Mouse (Mus musculus) MN1 (cell line): Measurements from ENCODE around the gene Chd1.
"Not testable (repeated sequence)": the region's sequence is repeated elsewhere in the genome, so short reads cannot be mapped to it uniquely, and the experiment has no call there.

Source experiments
- DNase-seq: peaks from one replicate; pipeline ENCODE4 v3.0.0-alpha.2; 2016; ENCODE audit warnings: low spot score

Gene Chd1

DNA sequence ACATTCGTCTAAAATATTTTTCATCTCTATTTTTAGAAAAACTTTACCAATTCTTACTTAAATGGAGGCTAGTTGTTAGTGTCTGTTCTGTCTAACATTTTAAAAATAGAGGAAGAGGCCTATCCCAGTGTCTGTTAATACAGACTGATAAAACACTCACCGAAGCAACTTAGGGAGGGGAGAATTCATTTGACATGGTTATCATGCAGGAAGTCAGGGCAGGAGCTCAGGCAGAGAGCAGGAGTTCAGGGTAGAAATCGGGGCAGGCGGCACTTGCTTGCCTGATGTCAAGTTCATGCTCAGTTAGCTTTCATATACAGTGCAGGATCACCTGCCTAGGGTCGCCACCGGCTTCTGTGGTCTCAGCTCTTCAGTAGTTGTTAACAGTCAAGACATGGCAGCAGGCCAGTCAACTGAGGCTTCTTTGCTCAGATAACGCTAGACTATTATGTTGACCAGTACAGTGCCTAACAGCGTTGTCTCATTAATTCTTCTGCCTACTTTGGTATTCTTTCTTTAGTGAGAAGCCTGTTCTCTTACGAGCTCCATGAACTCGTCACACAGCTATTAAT lies 32.7 kb downstream of the Chd1 start:
- no peak for DNase-seq

DNA sequence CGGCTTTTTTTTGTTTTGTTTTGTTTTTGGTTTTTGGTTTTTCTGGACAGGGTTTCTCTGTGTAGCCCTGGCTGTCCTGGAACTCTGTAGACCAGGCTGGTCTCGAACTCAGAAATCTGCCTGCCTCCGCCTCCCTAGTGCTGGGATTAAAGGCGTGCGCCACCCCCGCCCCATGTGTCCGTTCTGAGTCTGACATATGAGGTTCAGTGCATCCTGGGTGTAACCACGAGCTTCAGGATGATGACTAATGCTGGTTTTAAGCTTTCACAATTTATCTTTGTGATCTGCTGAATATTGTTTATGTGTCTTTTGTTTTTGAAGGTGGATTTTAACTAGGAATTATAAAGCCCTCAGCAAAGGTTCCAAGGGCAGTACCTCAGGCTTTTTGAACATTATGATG lies 37.1 kb downstream of the Chd1 start:
- DNase-seq = no peak

DNA sequence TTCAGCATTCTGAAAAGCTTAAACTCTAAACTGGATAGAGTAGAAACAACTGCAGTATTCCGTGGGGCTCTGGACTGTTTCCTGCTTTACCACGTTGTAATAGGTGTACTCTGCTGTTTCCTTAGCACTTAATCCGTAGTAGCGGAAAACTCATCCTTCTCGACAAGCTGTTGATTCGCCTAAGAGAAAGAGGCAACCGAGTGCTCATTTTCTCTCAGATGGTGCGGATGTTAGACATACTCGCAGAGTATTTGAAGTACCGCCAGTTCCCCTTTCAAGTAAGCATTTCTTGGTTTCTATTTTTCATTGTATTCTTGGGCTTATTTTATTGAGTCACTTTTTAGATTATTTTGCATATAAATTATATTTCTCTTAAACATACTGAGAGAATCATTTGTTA lies 38.2 kb downstream of the Chd1 start:
- no peak for DNase-seq

DNA sequence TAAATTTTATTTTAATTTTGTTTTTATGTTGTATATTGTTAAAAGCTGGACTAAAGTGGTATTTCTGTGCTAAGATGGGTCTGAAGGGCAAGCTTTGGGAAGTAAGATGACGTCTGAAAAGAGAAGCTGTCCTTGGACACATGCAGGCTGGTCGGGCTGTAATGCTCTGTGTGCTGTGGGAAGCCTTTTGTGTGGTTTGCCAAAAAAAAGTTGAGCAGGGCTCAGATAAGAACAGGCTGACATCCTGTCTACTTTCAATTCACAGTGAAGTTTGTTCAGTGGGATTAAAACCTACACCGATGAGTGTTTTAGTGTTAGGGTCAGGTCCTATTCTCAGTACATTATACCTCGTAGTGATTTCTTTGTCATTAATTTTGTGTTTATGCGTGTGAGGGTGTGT lies 38.6 kb downstream of the Chd1 start:
- DNase-seq = no peak

DNA sequence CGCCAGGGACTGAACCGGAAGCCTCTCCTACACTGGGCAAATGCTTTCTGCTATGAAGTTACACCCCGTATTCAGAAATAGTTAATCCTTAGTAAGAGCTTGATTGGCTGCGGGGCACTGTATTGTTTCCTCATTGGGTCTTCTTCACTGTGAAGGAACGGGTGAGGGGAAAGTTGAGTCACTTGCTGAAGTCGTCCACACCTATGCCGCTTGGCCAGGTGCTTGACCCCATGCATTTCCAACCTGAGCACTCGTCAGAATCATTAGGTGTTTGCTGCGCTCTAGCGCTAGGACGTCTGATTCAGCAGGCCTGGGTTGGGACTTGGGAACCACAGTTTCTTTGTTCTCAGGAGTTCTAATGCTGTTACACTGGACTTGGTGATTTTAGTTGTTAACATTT lies 41.9 kb downstream of the Chd1 start:
- DNase-seq = no peak

DNA sequence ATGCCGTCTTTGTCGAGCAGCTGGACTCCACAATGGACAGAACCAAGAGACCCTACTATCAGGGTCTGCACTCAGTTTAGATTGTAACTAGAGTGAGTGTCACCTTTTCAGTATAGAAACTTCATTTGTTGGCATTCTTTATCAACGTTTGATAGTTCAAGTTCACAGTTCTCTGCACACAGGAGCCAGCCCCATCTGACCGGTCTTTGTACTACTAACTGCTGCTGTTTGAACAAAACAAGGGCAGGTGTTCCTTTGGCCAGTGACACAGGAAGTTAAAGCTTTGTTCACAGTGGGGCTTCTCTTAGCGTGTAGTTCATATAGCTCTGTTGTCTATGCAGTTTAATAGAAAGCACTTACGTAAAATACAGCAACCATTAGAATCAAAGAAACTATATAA lies 43.3 kb downstream of the Chd1 start:
- DNase-seq = no peak

DNA sequence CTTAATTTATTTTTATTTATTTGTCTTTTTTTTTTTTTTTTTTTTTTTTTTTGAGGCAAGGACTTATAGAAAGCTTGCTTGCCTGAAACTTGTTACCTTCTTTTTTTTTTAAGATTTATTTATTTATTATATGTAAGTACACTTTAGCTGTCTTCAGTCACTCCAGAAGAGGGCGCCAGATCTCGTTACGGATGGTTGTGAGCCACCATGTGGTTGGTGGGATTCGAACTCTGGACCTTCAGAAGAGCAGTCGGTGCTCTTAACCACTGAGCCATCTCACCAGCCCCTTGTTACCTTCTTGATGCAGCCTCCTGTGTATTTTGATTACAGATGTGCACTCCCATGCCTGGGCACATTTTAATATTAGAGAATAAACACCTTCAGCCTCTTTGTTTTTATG lies 46.5 kb downstream of the Chd1 start:
- not testable (repeated sequence) for DNase-seq

GRCm38 (mm10) chr17:15761191-15761590 lies 56.4 kb downstream of the Chd1 start:
- DNase-seq = no peak

DNA sequence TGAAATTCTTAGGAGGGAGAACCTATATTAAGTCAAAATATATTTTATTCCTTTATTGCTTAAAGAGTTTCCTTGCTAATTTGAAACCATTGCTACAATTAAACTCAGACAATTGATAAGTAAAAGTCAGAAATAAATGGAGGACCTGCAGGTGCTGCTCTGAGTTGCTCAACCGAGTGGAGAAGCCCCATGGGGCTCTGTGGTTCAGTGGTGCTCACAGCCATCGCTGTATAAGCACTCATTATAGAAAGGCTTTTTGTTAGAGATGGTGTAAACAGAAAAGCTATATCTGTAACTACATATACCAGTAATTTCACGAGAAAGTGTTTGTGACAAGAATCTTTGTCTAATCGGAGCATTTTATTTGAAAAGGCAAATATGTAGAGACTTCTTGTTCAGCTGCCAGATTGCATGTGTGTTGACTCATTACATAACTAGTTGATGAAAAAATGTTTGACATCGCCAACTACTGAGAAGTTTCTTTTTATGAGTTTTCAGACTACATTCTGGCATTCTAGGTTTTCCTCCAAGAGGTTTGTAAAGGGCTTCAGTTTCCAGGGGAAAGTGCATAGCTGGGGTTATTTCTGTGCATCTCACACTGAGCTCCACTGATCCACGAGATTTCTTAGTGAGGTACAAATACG lies 64.4 kb downstream of the Chd1 start:
- no peak for DNase-seq

DNA sequence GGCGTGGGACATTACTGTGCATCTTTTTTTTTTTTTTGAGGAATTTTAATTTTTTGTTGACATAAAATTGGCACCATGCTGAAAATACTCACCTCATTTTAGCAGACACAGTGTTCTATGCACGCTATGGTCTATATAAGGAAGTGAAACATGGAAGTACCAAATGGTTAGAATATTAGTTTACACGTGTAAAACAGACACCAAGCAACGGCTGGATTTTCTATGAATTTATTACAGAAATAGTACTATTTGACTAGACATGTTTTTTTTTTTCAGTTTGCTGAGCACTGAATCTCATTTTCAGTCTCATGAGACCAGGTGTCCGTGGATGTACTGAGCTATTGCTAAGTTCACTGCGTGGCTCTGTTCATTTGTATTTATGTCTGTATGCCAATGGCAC lies 69.2 kb downstream of the Chd1 start:
- DNase-seq = no peak

DNA sequence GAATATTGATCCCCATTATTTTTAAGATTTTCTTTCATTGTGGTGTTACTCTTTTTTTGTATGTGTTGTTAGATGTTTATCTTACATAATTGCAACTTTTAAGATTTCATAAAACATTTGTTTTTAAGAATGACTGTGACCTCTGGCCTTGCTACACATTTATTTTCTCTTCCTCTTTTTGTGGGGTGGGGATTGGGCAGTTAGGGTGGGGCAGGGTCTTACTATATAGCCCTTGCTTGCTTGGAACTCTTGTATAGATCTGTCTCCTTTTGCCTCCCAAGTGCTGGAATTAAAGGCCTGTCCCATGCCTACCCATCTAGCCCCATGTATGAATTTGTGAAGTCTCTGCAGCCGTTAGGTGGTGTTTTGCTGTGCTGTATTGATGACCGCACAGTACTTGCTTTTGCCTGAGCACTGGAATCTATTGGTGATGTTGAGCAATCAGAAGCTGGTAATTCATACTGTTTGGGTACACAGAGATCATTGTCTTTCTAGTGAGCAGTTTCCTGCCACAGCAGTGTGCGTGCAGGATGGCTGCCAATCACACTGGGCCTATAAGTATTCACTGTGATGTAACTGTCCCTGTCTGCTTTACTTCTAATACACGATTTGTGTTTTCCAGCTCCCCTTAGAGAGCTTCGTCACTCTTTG lies 69.9 kb downstream of the Chd1 start:
- no peak for DNase-seq

GRCm38 (mm10) chr17:15776349-15776748 lies 71.6 kb downstream of the Chd1 start:
- no peak for DNase-seq

DNA sequence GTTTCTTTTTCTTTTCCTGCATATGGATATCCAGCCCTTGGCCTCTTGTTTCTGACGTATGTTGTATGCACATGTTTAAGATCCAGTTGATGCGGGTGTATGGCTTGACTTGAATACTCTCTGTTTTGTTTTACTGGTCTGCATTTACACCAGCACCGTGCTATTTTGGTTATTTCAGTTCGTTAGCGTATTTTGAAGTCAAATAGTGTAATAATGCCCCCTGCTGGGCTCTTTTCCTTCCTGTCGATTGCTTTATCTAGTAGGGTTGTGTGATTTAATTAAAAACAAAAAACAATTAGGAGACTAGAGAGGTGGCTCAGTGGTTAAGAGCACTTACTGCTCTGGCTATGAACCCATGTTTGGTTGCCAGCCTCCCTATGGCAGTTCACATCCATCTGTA lies 73.2 kb downstream of the Chd1 start:
- DNase-seq = no peak

DNA sequence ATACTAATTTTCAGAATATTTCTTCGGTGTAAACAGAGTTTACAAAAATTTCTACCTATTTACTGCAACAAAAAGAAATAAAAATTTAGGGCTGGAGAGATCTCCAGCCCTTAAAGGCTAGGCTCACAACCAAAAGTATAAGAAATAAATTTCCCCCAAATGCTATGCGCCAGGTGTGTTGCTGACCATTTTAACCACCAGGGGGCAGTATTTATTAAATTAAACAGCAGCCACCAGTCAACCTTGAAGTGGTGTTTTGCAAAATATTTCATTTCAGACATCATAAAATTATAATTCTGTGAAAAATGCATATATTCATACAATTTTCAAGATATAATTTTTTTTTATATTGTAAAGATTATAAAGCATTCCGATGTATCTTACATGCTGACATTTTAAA lies 82.3 kb downstream of the Chd1 start:
- peak; percentile 18 for DNase-seq

DNA sequence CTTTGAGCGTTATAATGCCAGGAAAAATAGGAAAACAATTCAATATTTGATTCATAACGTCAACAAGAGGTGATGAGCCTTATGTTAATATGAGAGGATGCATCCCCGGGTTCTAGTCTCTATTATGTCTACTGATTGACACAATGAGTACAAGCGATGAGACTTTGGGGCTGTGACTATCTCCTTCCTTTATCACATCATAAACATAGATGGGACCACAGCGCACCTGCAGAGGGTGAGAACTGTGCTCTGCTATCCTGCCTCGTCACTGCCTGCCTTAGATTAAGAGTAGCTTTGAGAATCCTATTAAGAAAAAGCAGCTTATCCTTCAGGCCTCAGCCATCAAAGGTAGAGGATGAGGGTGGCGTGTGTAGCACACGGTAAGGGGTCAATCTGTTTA lies 85.9 kb downstream of the Chd1 start:
- no peak for DNase-seq

- no peak for DNase-seq
Observed at GRCm38 (mm10) chr17:15799195-15799793, 94.5 kb downstream of the Chd1 start.

DNA sequence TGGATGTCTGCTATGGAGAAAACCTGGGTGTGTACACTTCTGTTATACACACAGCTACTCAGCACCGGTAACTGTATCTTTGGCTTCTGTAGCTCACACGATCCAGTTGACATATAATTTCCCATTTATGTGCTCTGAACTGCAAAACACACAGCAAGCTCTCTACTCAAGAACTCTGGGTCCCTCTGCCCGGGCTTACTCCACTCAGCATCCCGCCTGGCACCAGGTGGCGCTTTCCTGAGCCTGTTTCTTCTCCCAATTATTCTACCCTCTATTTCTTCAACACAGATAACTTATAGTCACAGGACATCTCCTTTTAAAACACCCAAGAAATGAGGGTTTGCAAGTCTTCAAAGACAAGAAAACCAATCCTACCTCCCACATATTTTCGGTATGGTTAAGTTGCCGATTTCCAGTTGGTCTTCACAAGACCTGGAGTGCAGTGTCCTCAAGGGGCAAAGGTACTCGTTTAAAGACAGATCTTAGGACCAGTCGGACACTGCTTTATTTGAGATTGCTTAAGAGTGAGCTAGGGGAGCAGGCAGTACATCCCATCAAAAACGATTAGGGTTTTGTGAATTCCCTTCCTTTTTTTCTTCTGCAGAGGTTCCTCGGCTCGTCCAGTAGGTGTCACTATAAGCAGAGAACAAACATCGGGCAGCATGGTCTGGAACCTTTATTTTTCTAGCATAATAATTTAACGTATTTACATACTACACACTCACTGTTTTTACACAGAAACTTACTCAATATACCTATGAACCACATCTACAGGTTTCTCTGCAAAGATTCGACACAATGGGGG lies 99.4 kb downstream of the Chd1 start:
- DNase-seq = peak; percentile 39

- DNase-seq = no peak
Observed at GRCm38 (mm10) chr17:15807295-15807984, 102.7 kb downstream of the Chd1 start.

DNA sequence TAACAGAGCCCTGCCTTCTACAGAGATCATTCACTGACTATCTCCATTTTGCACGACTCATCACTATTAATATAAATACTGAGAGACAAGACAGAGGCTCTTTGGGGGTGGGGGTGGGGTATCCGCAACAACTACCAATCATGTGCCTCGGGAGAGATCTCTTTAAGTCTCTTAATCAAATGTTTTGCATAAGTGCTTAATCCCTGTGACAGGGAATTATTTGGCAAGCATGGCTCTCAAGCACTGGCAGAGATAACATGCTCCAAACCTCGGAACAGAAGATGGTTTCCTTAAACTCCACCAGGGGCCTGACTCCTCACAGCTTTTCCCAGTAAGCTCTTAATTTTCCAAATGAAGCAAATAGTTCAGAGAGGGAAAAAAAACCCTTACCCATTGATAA lies 103.2 kb downstream of the Chd1 start:
- no peak for DNase-seq

DNA sequence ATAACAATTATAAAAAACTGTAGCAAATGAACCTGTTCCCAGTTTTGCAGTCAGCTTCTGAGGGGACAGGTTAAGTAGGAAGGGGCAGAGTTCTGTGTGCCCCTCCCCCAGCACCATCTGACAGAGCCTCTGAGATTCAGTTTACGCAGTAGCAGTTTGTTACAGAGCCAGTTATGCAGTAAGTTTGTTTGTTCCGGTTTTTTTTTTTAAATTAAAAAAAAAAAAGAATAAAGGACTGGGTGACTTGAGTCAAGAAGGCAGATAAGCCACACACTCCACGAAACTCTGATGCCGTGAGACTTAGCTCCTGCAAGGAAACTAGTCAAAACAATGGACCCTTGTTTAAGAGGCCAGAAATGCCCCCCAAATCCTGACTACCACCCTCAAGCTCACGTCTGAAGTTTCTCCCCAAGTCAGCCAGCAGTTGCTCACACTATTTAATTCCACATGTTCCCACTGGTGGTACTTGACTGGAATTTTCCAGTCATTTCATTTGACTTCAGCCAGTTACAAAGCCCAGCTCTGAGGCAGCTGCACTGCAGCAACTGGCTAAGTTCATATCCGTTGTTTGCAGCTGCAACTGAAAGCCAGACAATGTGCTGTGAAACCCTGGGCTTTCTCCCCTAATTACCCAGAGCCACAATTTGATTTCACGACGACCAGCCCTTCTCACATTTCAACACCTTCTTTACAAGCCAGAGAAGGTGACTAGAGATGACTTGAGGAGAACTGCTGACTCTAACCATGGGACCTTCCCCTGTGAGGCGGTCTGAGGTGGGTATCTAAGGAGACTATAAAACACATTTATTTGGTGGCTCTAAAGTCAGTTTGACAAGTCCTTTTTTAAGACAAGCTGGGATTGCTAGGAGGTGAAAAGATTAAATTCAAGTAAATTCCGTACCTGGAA lies 104.0 kb downstream of the Chd1 start:
- no peak for DNase-seq

DNA sequence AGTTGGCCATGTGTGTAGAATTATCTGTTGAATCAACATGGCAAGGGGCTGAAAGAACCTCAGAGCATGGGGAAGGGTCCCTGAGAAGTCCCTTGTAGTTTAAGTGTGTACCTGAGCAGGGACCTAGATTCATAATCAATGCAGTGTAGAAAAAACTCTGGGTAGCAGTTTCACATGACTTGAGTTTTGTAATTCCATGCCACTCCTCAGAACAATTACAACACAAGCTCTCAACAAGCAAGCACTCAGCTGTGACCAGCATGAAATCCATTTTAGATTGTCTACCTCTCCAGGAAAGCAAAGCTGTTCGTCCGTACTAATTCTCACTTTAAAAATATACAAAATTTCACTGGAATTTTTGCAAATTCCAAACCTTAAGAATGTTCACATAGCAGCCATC lies 105.2 kb downstream of the Chd1 start:
- DNase-seq = no peak
